Mouse (Mus musculus): Measurements from ENCODE around the gene Cep170.

Gene Cep170

GRCm38 (mm10) chr1:176824611-176825010 is 10.7 kb upstream of the Cep170 start:
- no peak for DNase-seq

DNA sequence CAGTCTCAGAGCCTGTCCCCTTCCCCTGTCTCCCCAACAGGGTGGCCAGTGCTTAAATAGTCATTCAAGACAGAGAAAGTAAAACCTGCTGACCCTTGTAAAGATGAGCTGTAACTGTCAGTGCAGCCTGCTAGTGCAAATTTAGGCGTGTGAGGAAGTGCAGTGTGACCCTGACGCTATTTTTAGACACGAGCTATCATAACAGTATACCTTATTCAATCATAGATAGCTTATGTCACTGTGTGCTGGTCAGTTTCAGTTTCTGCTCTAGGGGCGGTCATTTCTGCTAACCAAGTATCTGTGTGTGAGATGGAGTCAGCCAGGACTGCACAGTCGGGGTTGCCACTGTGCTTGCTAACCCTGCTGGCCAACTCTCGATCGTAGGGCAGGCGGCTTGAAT is 10.0 kb upstream of the Cep170 start:
- no peak for DNase-seq

- no peak for DNase-seq
Measured at GRCm38 (mm10) chr1:176822949-176823348, 9.1 kb upstream of the Cep170 start.

DNA sequence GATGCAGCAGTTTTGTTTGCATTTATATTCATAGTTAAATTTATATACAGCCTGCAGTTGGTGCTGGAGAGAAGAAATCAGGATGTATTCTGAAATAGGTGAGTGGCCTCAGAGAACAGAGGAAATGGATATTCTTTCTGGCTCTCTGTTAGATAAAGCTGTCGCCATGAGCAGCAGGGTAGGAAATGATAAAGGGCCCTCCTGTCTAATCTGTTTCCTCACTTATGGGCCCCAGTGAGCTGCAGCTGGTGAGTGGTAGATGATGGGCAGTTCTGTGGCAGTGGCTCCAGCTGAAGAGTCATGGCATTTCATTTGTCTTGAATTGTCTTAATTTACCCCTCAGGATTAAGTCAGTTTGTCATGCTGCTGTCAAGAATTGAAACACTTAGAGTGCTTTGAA is 8.1 kb upstream of the Cep170 start:
- DNase-seq, result no peak

DNA sequence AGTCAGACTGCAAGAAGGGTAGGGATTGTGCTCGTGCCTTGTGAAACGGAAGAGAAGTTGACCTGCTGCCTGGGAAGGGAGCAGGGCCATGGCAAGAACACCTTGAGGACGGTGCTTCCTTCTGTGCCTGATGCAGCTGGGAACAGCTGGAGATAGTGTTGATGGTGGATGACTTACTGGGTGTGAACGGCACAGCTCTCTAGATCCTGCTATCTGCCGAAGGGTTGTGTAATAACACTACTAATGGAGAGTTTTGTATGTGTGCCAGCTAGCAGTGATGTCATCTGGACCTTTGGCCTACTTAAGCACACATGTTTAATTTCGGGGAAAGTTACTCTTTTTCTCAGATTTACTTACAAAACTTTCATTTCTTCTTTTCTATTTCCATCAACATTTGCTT is 4.9 kb upstream of the Cep170 start:
- no peak for DNase-seq

- DNase-seq, result no peak
Measured at GRCm38 (mm10) chr1:176818147-176818546, 4.3 kb upstream of the Cep170 start.

DNA sequence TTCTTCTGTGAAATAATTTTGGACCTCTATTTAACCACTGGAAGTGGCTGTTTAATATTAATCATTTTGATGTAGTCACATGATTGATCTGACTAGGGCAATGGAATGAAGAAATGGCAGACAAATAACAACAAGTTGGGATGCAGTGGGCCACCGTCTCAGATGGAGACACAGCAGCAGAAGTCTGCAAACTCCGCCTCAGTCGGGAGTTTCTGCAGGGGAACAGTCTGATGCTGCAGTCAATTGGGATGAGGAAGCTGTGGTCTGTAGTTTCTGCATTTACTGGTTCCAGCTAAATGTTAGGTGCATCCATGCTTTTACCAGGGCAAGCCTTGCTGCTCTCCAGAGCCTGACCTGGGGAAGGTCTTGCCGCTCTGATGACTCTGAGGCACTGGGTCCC is 2.9 kb upstream of the Cep170 start:
- DNase-seq, result no peak

- peak; percentile 99 for DNase-seq
Measured at GRCm38 (mm10) chr1:176814591-176815062, 760 bp upstream of the Cep170 start, which contains the start of gene Sdccag8. TSS of gene Sdccag8 (plus strand) at chr1:176814660.

DNA sequence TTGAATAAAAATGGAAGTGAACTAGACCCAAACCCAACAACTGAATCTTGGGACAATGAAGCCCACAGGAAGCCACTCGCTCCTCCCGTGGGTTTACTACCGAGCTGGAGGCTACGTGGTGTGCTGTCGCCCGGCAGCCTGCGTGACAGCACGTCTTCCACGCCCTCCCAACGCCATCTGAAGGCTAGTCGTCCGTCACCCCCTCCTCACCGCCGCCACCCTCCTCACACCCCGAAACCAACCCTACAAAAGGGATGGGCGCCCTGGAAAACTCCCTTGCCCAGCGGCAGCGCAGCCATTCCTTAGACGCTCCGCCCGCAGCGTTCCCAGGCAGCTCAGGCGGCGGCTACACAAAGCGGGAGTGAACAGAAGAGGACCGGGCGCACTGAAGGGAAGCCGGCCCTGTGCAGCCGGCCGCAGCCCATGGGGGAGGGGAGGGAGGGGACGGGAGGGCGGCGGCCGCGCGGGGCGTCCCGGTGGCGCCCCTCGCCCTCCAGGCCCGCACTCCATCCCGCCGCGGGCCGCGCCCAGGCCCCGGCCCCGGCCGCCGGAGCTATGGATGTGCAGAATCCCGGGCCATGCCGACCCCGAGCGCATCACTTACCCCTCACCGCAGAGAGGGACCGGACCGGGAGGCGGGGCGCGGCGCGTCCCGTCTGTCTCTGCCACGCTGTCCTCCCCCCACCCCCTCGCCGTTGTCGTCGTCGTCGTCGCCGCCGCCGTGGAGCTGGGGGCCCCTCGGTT is 403 bp downstream of the Cep170 start:
- peak; percentile 86 for DNase-seq

DNA sequence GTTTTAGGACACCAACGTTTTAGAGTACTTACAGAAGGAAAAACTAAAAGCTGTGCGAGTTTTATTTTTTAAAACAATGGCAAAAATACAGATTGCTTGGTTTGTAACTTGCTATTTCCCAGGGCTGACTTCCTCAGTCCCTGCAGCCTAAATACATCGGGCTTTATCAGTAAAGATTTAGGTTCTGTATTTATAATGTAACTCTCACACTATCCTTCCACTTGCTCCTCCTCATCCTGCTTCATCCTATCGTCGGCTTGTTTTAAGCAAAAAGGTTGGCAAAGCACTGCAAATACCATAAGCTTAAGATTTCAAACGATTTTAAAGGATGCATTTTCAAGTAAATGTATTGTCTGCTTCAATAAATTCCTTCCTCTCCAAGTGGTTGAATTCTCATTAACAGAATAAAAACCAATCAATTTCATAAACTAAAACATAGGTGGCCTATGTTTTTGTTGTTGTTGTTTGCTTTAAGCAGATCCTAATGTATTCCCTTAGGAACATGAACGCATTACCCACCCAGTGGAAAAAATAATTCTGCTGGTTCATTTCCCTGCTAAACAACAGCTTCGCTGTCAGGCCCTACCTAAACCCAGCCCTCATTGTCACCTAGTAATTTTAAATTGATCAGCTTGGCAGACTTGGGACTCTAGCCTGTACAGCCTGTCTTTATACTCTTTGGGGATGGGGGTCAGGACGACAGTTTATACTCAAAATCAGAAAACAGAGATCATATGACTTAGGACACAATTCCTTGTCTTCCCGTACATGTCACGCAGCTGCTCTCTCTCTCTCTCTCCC is 1.2 kb downstream of the Cep170 start:
- no peak for DNase-seq

DNA sequence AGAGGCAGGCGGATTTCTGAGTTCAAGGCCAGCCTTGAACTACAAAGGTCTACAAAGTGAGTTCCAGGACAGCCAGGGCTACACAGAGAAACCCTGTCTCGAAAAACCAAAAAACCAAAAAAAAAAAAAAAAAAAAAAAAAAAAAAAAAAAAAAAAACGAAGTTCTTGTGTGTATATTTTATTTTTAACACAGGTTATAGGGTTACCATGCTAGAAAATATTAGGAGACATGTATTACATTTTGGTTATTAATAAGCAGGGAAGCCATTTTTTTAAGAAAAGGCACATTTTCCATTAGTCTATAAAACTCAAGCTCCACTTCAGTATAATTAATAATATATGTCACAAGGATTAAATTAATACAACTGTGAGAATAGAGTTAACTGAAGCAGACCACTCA is 2.0 kb downstream of the Cep170 start:
- DNase-seq, result no peak

- DNase-seq, result no peak
Measured at GRCm38 (mm10) chr1:176810161-176810560, 3.7 kb downstream of the Cep170 start.

DNA sequence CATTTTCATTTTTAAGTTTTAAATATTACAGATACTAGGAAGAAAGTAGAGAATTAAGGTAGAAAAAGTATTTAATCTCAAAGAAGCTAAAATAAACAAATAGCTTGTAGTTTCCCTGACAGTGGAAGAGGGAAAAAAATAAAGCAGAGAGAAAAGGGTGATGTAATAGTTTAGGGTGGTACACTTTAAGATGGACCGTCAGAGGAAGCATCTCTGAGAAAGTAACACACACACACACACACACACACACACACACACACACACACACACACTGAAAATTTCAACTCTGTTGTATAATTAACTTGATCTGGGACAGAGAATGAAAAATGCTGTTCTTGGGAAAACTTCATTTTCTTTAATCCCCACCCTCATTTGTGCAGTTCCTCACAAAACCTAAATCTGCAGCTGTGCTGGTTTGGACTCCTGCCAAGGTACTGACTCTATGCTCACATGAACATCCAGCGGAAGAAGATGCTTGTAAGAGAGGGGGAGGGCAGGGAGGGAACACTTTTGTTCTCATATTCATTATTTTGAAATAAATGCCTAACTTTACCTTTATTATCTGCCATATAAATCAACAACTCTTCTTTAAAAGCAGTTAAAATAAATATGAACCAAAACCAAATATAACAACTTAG is 13.0 kb downstream of the Cep170 start:
- peak; percentile 80 for DNase-seq

GRCm38 (mm10) chr1:176798673-176799072 is 15.2 kb downstream of the Cep170 start:
- DNase-seq, result no peak

DNA sequence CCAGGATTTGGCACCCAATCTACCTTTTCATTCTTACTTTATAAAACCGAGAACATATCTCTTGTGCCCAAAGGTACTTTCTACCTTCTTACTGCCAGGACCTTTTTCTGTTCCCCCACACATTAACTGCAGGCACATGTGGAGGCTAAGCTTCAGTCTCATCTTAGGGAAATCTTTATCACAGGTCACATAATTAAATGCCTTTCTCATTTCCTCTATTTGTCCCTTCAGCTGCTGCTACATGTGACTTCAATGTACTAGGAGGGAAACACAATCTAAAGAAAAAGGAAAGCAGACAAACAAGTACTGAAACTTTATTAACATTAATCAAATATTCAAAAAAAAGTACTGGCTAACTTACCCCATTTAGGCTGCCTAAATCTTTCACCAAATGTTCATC is 21.7 kb downstream of the Cep170 start:
- no peak for DNase-seq

- DNase-seq, result no peak
Measured at GRCm38 (mm10) chr1:176789326-176789725, 24.5 kb downstream of the Cep170 start.

DNA sequence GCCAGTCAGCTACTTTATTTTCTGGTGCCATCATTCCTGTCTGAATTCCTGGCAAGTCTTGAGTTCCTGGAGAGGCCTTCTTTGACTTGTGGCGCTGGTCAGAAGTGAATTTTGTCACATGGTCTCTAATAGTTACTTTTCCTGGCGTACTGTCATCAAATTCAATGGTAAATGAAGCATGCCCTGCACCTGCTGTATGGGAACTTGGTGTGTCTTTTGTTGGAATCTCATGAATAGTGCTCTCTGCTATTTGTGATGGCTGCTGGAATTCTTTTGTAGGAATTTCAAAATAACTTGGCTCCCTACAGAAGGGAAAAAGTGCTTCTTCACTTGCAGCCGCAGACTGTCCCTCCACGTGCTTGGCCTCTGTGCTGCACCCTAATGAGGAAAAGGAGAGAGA is 39.3 kb downstream of the Cep170 start:
- no peak for DNase-seq

GRCm38 (mm10) chr1:176762295-176762694 is 51.6 kb downstream of the Cep170 start:
- no peak for DNase-seq

DNA sequence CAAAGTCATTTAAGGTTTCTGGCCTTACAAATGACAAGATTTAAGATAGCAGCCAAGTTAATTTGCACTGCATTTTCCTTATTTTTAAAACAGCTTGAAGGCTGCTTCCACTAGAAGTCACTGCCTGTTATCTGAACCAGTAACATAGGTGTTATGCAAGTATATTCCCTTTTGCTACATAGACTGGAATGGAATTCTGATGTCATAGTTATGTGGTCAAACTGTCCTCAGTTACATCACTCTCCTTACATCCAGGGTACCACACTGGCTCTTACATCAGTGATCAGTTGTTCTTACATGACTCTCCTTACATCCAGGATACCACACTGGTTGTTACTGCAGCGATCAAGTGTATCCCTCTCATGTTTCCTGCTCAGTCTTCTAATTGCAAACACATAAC is 53.2 kb downstream of the Cep170 start:
- DNase-seq, result no peak

DNA sequence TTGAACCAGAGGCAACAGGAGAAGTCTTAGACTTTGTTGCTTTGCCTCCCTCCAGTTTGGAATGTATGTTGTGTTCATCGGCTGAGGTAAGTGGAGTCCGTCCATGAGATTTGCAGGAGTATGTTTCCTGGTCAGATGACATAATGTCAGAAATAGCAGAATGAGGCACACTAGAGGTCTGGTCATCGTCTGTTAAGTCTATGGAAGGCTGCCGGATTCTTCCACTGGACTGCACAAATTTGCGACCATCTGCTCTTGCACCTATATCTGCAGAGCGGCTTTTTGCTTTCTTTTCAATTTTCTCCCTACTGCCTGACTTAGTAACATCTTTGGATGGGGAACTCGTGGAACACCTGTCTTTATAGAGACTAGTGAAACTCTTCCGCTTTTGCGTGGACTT is 58.3 kb downstream of the Cep170 start:
- DNase-seq, result no peak

DNA sequence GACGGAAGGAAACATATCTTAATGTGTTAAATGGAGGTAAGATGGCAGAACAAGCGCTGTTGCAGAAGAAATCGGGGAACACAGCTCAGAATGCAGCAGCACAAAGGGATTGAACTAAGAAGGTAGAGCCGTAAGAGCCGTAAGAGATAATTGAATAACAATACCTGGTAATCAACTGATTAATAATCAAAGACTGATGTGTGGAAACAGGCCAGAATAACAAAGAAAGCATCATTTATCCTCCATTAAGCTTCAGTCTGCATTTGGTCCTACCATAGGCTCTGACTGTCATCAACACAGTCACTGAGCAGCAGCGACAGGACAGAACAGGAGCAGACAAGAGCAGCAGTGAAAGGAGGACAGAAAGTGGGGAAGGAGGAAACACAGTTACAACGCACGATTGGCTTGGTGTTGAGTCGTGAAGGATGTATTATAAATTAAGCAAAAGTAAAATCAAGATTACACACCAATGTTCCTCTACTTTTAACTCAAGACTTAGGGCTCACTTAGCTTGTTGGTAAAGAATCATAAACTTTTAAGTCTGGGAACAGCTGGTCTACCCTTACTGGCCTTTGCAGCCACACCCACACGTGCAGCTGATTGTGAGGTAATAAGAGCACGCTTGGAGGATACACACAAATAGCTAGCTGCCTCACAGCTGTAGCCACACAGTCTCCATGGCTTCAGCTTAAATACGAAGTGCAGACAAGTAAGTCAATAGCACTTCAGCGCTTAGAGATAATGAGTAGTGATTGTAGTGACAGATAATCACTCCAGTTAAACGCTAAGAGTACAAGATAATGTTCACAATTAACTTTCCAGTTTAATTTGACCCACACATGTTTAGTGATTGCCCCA is 59.8 kb downstream of the Cep170 start:
- DNase-seq, result peak; percentile 48

- no peak for DNase-seq
Measured at GRCm38 (mm10) chr1:176749708-176750107, 64.2 kb downstream of the Cep170 start.

DNA sequence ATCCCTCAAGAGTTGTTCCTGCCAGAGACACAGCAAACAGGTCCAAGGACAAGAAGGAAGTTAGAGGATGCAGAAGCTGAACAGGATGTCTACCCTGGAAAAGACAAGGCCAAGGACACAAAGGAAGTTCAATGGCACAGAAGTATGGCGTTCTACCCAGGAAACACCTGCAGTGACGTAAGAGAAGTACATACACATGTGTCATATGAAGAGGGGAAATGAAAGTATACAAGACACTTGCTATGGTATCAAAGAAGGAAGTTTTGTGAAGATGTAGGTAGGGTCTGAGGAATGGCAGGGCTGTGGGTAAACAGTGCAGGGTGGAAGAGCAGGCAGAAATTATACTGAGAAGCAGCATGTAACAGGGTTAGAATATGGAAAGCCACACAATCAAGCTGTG is 81.0 kb downstream of the Cep170 start:
- no peak for DNase-seq

Measured in retina, postnatal 1 day (tissue).